Mouse (Mus musculus) embryo, embryonic 9.5 days (tissue): ENCODE measurements around the gene Zfp874a.
"Not testable (repeated sequence)": the region's sequence is repeated elsewhere in the genome, so short reads cannot be mapped to it uniquely, and the experiment has no call there.

Experiments used
- DNase-seq: peaks from one replicate; pipeline ENCODE4 v3.0.0-alpha.2; 2017; ENCODE audit errors: extremely low spot score

Zfp874a gene

GRCm38 (mm10) chr13:67451172-67452020, at the start of gene Zfp874a:
Gene Zfp874a (minus strand): TSS chr13:67451624.
- DNase-seq = peak; percentile 81

GRCm38 (mm10) chr13:67500908-67501307, 49.5 kb upstream of the Zfp874a start:
- no peak for DNase-seq

- peak; percentile 84 for DNase-seq
Measured at GRCm38 (mm10) chr13:67500084-67500719, 48.8 kb upstream of the Zfp874a start, which contains the start of gene Zfp58. Gene Zfp58 (minus strand): TSS chr13:67500555.

GRCm38 (mm10) chr13:67495631-67496030, 44.2 kb upstream of the Zfp874a start:
- DNase-seq = no peak

- no peak for DNase-seq
Measured at GRCm38 (mm10) chr13:67484424-67484811, 33.0 kb upstream of the Zfp874a start.

GRCm38 (mm10) chr13:67483625-67484423, 32.4 kb upstream of the Zfp874a start, which contains the start of gene Zfp874b:
Gene Zfp874b (minus strand): TSS chr13:67484258.
- DNase-seq = peak; percentile 85

GRCm38 (mm10) chr13:67481528-67481927, 30.1 kb upstream of the Zfp874a start:
- no peak for DNase-seq

- DNase-seq = no peak
Measured at GRCm38 (mm10) chr13:67469274-67469673, 17.9 kb upstream of the Zfp874a start.

- not testable (repeated sequence) for DNase-seq
Measured at GRCm38 (mm10) chr13:67463506-67464185, 12.2 kb upstream of the Zfp874a start.

GRCm38 (mm10) chr13:67452021-67452309, 541 bp upstream of the Zfp874a start:
- no peak for DNase-seq

- not testable (repeated sequence) for DNase-seq
Measured at GRCm38 (mm10) chr13:67437095-67437494, 14.3 kb downstream of the Zfp874a start.

GRCm38 (mm10) chr13:67428116-67428515, 23.3 kb downstream of the Zfp874a start:
- DNase-seq = no peak

- not testable (repeated sequence) for DNase-seq
Measured at GRCm38 (mm10) chr13:67425699-67426098, 25.7 kb downstream of the Zfp874a start.

- DNase-seq = not testable (repeated sequence)
Measured at GRCm38 (mm10) chr13:67422532-67422931, 28.9 kb downstream of the Zfp874a start.

GRCm38 (mm10) chr13:67421207-67421857, 30.1 kb downstream of the Zfp874a start, which contains the start of gene Zfp459:
Gene Zfp459 (minus strand): TSS chr13:67421418.
- peak; percentile 78 for DNase-seq

GRCm38 (mm10) chr13:67420558-67421206, 30.7 kb downstream of the Zfp874a start:
- DNase-seq = no peak

- DNase-seq = no peak
Measured at GRCm38 (mm10) chr13:67416811-67417210, 34.6 kb downstream of the Zfp874a start.

GRCm38 (mm10) chr13:67415759-67416158, 35.7 kb downstream of the Zfp874a start:
- DNase-seq = no peak

GRCm38 (mm10) chr13:67413634-67414033, 37.8 kb downstream of the Zfp874a start:
- not testable (repeated sequence) for DNase-seq

- DNase-seq = peak; percentile 74
Measured at GRCm38 (mm10) chr13:67399183-67399903, 52.1 kb downstream of the Zfp874a start, which contains the start of gene Zfp429. Gene Zfp429 (minus strand): TSS chr13:67399819.
